7 mouse cellular contexts compared by ENCODE assay signal in genomic region chr1:82285461-82286189, GRCm38 (mm10). TPM values are rescaled to one million over a fixed set of nuclear protein-coding genes. Genes with fewer than 3 reads are reported as not detected.
DNase-seq lines count a peak whose midpoint lies in the region; ATAC-seq and TF ChIP-seq lines count a peak whose summit lies in the region.

No protein-coding gene starts in this region.

- no peaks in the 10 kb centered on the region for H3K9me3 ChIP-seq in forebrain, embryonic 13.5 days (replicated peaks)
- peaks cover 5% of the 10 kb centered on the region; the same call in 1 of the 2 replicates for H3K9me3 ChIP-seq in limb, embryonic 13.5 days
- H3K9me3 ChIP-seq in stomach, embryonic 14.5 days (ENCODE audit: control insufficient read depth, low read depth, low read length): no peaks in the 10 kb centered on the region

- peaks cover 23% of the 10 kb centered on the region for H3K4me1 ChIP-seq in lung, adult 2 months (ENCODE audit: control insufficient read depth, insufficient read depth, low read length)
- peaks cover 72% of the 10 kb centered on the region for H3K4me1 ChIP-seq in forebrain, embryonic 13.5 days
- peaks cover 53% of the 10 kb centered on the region for H3K4me1 ChIP-seq in limb, embryonic 13.5 days
- peaks cover 28% of the 10 kb centered on the region for H3K4me1 ChIP-seq in stomach, embryonic 14.5 days (ENCODE audit: control insufficient read depth, insufficient read depth, low read length)

- no peak for DNase-seq in lung, adult 2 months
- no peak for DNase-seq in lung, postnatal 25 days (ENCODE audit: low spot score)
- DNase-seq in urinary bladder, adult 2 months (ENCODE audit: low spot score): no peak
- DNase-seq in cerebellum, postnatal 4 days (ENCODE audit: low spot score in 2 of 2): no peak

- no peak for ATAC-seq in forebrain, embryonic 13.5 days
- ATAC-seq in limb, embryonic 13.5 days (ENCODE audit: low FRiP score, low read depth): no peak
- no peak for ATAC-seq in stomach, embryonic 14.5 days (ENCODE audit: insufficient number of reproducible peaks, insufficient read depth, low FRiP score, low read depth)

- peak overlapping the region; percentile 87 for H3K4me2 ChIP-seq in forebrain, embryonic 13.5 days
- peak overlapping the region; percentile 92 for H3K4me2 ChIP-seq in limb, embryonic 13.5 days (replicated peaks)
- peak overlapping the region; percentile 88 for H3K4me2 ChIP-seq in stomach, embryonic 14.5 days (replicated peaks; ENCODE audit: low read depth, low read length)

- no peaks in the 10 kb centered on the region for H3K27me3 ChIP-seq in forebrain, embryonic 13.5 days
- no peaks in the 10 kb centered on the region for H3K27me3 ChIP-seq in limb, embryonic 13.5 days
- no peaks in the 10 kb centered on the region for H3K27me3 ChIP-seq in stomach, embryonic 14.5 days (ENCODE audit: control insufficient read depth, insufficient read depth, low read length)

- H3K27ac ChIP-seq in forebrain, embryonic 13.5 days: peak overlapping the region; percentile 57
- no peak overlapping the region for H3K27ac ChIP-seq in limb, embryonic 13.5 days
- peak overlapping the region; percentile 41; the same call in 1 of the 2 replicates for H3K27ac ChIP-seq in stomach, embryonic 14.5 days (ENCODE audit: low read length)

- H3K9ac ChIP-seq in forebrain, embryonic 13.5 days: peak overlapping the region; percentile 74
- H3K9ac ChIP-seq in limb, embryonic 13.5 days: peak overlapping the region; percentile 61
- peak overlapping the region; percentile 40 for H3K9ac ChIP-seq in stomach, embryonic 14.5 days (replicated peaks; ENCODE audit: low read depth, low read length)

- peaks cover 22% of the 10 kb centered on the region for H3K36me3 ChIP-seq in forebrain, embryonic 13.5 days (ENCODE audit: poor library complexity, severe bottlenecking)
- peaks cover 32% of the 10 kb centered on the region for H3K36me3 ChIP-seq in limb, embryonic 13.5 days
- H3K36me3 ChIP-seq in stomach, embryonic 14.5 days (ENCODE audit: control insufficient read depth, insufficient read depth, low read length): peaks cover 9% of the 10 kb centered on the region

- 36% methylated on average over 5 of the region's 5 CpGs for WGBS in lung, adult 2 months
- WGBS in forebrain, embryonic 13.5 days: 7% methylated on average over 5 of the region's 5 CpGs
- WGBS in limb, embryonic 13.5 days: 14% methylated on average over 5 of the region's 5 CpGs
- WGBS in stomach, embryonic 14.5 days: 28% methylated on average over 5 of the region's 5 CpGs

- H3K4me3 ChIP-seq in lung, adult 2 months (replicated peaks; ENCODE audit: extremely low read depth, low read depth, low read length): peak overlapping the region; percentile 27
- H3K4me3 ChIP-seq in forebrain, embryonic 13.5 days: peak overlapping the region; percentile 78
- peak overlapping the region; percentile 75 for H3K4me3 ChIP-seq in limb, embryonic 13.5 days
- peak overlapping the region; percentile 70 for H3K4me3 ChIP-seq in stomach, embryonic 14.5 days (ENCODE audit: low read depth, low read length)

- no peak for TF ChIP-seq POLR2A in lung, adult 2 months (IDR thresholded peaks at IDR 0.05; ENCODE audit: borderline replicate concordance, extremely low read depth, low read depth, low read length)

- TF ChIP-seq CTCF in lung, adult 2 months (IDR thresholded peaks at IDR 0.05; ENCODE audit: insufficient read depth, low read length): no peak

RNA-seq across cellular contexts. Expression of gene Irs1, which starts 5.6 kb away (rescaled TPM):
- 9.6 and 11.1 TPM in 2 replicates for polyA plus RNA-seq in lung, adult 2 months (2012; rRNA removed)
- polyA plus RNA-seq in forebrain, embryonic 13.5 days (2015; fragmentation: Nextera tagmentation; extraction: Ambion mirVana): 9.0 and 10.7 TPM in 2 replicates
- polyA plus RNA-seq in limb, embryonic 13.5 days (2015; fragmentation: Nextera tagmentation; extraction: Ambion mirVana): 10.7 and 11.8 TPM in 2 replicates
- polyA plus RNA-seq in stomach, embryonic 14.5 days (2014; fragmentation: Nextera tagmentation; extraction: Ambion mirVana): 6.7 TPM in 2 replicates
- 6.6 and 7.7 TPM in 2 replicates for polyA plus RNA-seq in urinary bladder, adult 2 months (2012; rRNA removed)

RNA-seq across cellular contexts. Expression of gene Rhbdd1, which starts 30.6 kb away (rescaled TPM):
- 13.5 and 16.3 TPM in 2 replicates for polyA plus RNA-seq in lung, adult 2 months (2012; rRNA removed)
- polyA plus RNA-seq in forebrain, embryonic 13.5 days (2015; fragmentation: Nextera tagmentation; extraction: Ambion mirVana): 5.7 and 6.3 TPM in 2 replicates
- polyA plus RNA-seq in limb, embryonic 13.5 days (2015; fragmentation: Nextera tagmentation; extraction: Ambion mirVana): 7.6 TPM in 2 replicates
- 6.2 and 6.6 TPM in 2 replicates for polyA plus RNA-seq in stomach, embryonic 14.5 days (2014; fragmentation: Nextera tagmentation; extraction: Ambion mirVana)
- 28.6 and 30.3 TPM in 2 replicates for polyA plus RNA-seq in urinary bladder, adult 2 months (2012; rRNA removed)

RNA-seq across cellular contexts. Expression of gene Gm9747, which starts 52.7 kb away (rescaled TPM):
- 0.04 TPM in 1 of 2 replicates, not detected in the other for polyA plus RNA-seq in lung, adult 2 months (2012; rRNA removed)
- polyA plus RNA-seq in forebrain, embryonic 13.5 days (2015; fragmentation: Nextera tagmentation; extraction: Ambion mirVana): 25.9 and 31.3 TPM in 2 replicates
- polyA plus RNA-seq in limb, embryonic 13.5 days (2015; fragmentation: Nextera tagmentation; extraction: Ambion mirVana): 32.1 and 34.9 TPM in 2 replicates
- 20.3 and 22.5 TPM in 2 replicates for polyA plus RNA-seq in stomach, embryonic 14.5 days (2014; fragmentation: Nextera tagmentation; extraction: Ambion mirVana)
- polyA plus RNA-seq in urinary bladder, adult 2 months (2012; rRNA removed): 0.04 TPM in 1 of 2 replicates, not detected in the other

Comparison
In these comparisons a context has a peak if more than half of its experiments do, and no peak if none do; other contexts are left out.
1. H3K4me3 ChIP-seq: peak in every context shown above with its lines; median percentile 78 in forebrain, embryonic 13.5 days; 75 in limb, embryonic 13.5 days; 70 in stomach, embryonic 14.5 days; 27 in lung, adult 2 months.
2. RNA of gene Gm9747, which starts 52.7 kb away (polyA plus RNA-seq): 32.1 to 34.9 TPM in limb, embryonic 13.5 days, 25.9 to 31.3 TPM in forebrain, embryonic 13.5 days and 20.3 to 22.5 TPM in stomach, embryonic 14.5 days; 0.04 TPM in urinary bladder, adult 2 months and 0.04 TPM in lung, adult 2 months; every median in the first group is over 10 times any median in the second.
3. Peak in every context shown above with its lines, with median percentiles within 50 percentile points of each other: H3K4me2 ChIP-seq and H3K9ac ChIP-seq.